16 mouse cellular contexts compared by ENCODE assay signal in genomic region chr9:104102301-104102700, GRCm38 (mm10). TPM values are rescaled to one million over a fixed set of nuclear protein-coding genes. Genes with fewer than 3 reads are reported as not detected.
DNase-seq lines count a peak whose midpoint lies in the region; ATAC-seq and TF ChIP-seq lines count a peak whose summit lies in the region.
"Had no signal": no experiment of that assay in that cellular context is flagged by ENCODE, and none has a peak within 500 bp of the region (broad histone marks: within the 10 kb centered on the region; RNA-seq: fewer than 3 reads in every experiment).

No protein-coding gene starts in this region.

- no peaks in the 10 kb centered on the region for H3K9me3 ChIP-seq in heart, embryonic 14.5 days (ENCODE audit: control insufficient read depth, low read length)
- no peaks in the 10 kb centered on the region for H3K9me3 ChIP-seq in limb, embryonic 14.5 days (ENCODE audit: control insufficient read depth, low read length)
- no peaks in the 10 kb centered on the region for H3K9me3 ChIP-seq in forebrain, embryonic 16.5 days (ENCODE audit: control insufficient read depth, low read length)
- H3K9me3 ChIP-seq in hindbrain, embryonic 13.5 days: no peaks in the 10 kb centered on the region
- H3K9me3 ChIP-seq: forebrain, embryonic 13.5 days; G1E had no signal

- no peak for ATAC-seq in heart, embryonic 14.5 days (ENCODE audit: insufficient number of reproducible peaks, insufficient read depth, low FRiP score, low read depth)
- no peak for ATAC-seq in limb, embryonic 14.5 days (ENCODE audit: low FRiP score, low read depth)
- ATAC-seq in forebrain, embryonic 16.5 days: no peak
- ATAC-seq in hindbrain, embryonic 13.5 days (ENCODE audit: low FRiP score): no peak
- ATAC-seq: forebrain, embryonic 13.5 days had no signal

- intact Hi-C loops in gastrocnemius, postnatal 14 days (cut with DNase I; ENCODE audit: low total_unique reads): no loop called here

- no peak overlapping the region for H3K9ac ChIP-seq in heart, embryonic 14.5 days (ENCODE audit: low read length)
- H3K9ac ChIP-seq in limb, embryonic 14.5 days (ENCODE audit: low read depth, low read length, severe bottlenecking): no peak overlapping the region
- H3K9ac ChIP-seq in forebrain, embryonic 16.5 days (replicated peaks; ENCODE audit: low read depth, low read length): no peak overlapping the region
- no peak overlapping the region for H3K9ac ChIP-seq in hindbrain, embryonic 13.5 days
- H3K9ac ChIP-seq: forebrain, embryonic 13.5 days had no signal

- WGBS in heart, embryonic 14.5 days: 21% methylated on average over 6 of the region's 6 CpGs
- WGBS in limb, embryonic 14.5 days: 26% methylated on average over 6 of the region's 6 CpGs
- WGBS in forebrain, embryonic 16.5 days: 25% methylated on average over 6 of the region's 6 CpGs
- 42% methylated on average over 6 of the region's 6 CpGs for WGBS in hindbrain, embryonic 13.5 days

- H3K4me3 ChIP-seq in heart, embryonic 14.5 days (ENCODE audit: control insufficient read depth in 1 of 2, insufficient read depth in 1 of 2, low read depth in 1 of 2, low read length in 2 of 2): no peak overlapping the region
- H3K4me3 ChIP-seq in limb, embryonic 14.5 days (replicated peaks; ENCODE audit: low read length): no peak overlapping the region
- H3K4me3 ChIP-seq in forebrain, embryonic 16.5 days (replicated peaks; ENCODE audit: low read length): no peak overlapping the region
- H3K4me3 ChIP-seq in hindbrain, embryonic 13.5 days: no peak overlapping the region
- H3K4me3 ChIP-seq: forebrain, embryonic 13.5 days; myocyte had no signal

- H3K27me3 ChIP-seq in heart, embryonic 14.5 days (ENCODE audit: control insufficient read depth, insufficient read depth, low read length): no peaks in the 10 kb centered on the region
- H3K27me3 ChIP-seq in limb, embryonic 14.5 days (ENCODE audit: control insufficient read depth, insufficient read depth, low read length): no peaks in the 10 kb centered on the region
- no peaks in the 10 kb centered on the region for H3K27me3 ChIP-seq in forebrain, embryonic 16.5 days (replicated peaks; ENCODE audit: control insufficient read depth, insufficient read depth, low read length)
- no peaks in the 10 kb centered on the region for H3K27me3 ChIP-seq in hindbrain, embryonic 13.5 days
- H3K27me3 ChIP-seq: forebrain, embryonic 13.5 days had no signal

- TF ChIP-seq POLR2A in limb, embryonic 14.5 days (IDR thresholded peaks at IDR 0.05; ENCODE audit: borderline replicate concordance, extremely low read depth, insufficient read depth, insufficient read length): no peak

- peak; percentile 24 for DNase-seq in gastrocnemius, postnatal 14 days
- DNase-seq in gastrocnemius, adult 8-10 months (ENCODE audit: low spot score in 2 of 2): no peak
- DNase-seq in lung, postnatal 25 days (ENCODE audit: low spot score): peak; percentile 13
- no peak for DNase-seq in lung, postnatal 10 days
- peak; percentile 69 for DNase-seq in limb, embryonic 14.5 days (ENCODE audit: low spot score)
- DNase-seq: cerebellum, postnatal 36 days; lung, postnatal 14 days; thymus, adult 18-20 months had no signal

- H3K4me1 ChIP-seq in heart, embryonic 14.5 days (ENCODE audit: control insufficient read depth in 2 of 2, insufficient read depth in 2 of 2, low read length in 2 of 2): peaks cover 5 to 8% of the 10 kb centered on the region in 2 experiments; a peak in 3 of 4 replicates
- peaks cover 5% of the 10 kb centered on the region; the same call in 1 of the 2 replicates for H3K4me1 ChIP-seq in limb, embryonic 14.5 days (ENCODE audit: control insufficient read depth, insufficient read depth, low read length)
- H3K4me1 ChIP-seq in forebrain, embryonic 16.5 days (replicated peaks; ENCODE audit: control insufficient read depth, insufficient read depth, low read length): no peaks in the 10 kb centered on the region; the same call in 1 of the 2 replicates
- no peaks in the 10 kb centered on the region for H3K4me1 ChIP-seq in hindbrain, embryonic 13.5 days (replicated peaks)

- H3K36me3 ChIP-seq in heart, embryonic 14.5 days (ENCODE audit: control insufficient read depth, insufficient read depth, low read length): no peaks in the 10 kb centered on the region
- no peaks in the 10 kb centered on the region for H3K36me3 ChIP-seq in limb, embryonic 14.5 days (ENCODE audit: control insufficient read depth, insufficient read depth, low read length)
- no peaks in the 10 kb centered on the region for H3K36me3 ChIP-seq in forebrain, embryonic 16.5 days (ENCODE audit: control insufficient read depth, insufficient read depth)
- H3K36me3 ChIP-seq in hindbrain, embryonic 13.5 days: 0 out of 2 replicates have a peak, but pooled peaks cover 4% of the 10 kb centered on the region

- H3K27ac ChIP-seq in heart, embryonic 14.5 days (replicated peaks in 1 of 2; ENCODE audit: control insufficient read depth in 1 of 2, insufficient read depth in 1 of 2, low read depth in 2 of 2, low read length in 2 of 2): no peak overlapping the region
- no peak overlapping the region for H3K27ac ChIP-seq in limb, embryonic 14.5 days (replicated peaks; ENCODE audit: low read depth, low read length)
- no peak overlapping the region for H3K27ac ChIP-seq in forebrain, embryonic 16.5 days (ENCODE audit: low read length)
- H3K27ac ChIP-seq in hindbrain, embryonic 13.5 days: no peak overlapping the region
- H3K27ac ChIP-seq: forebrain, embryonic 13.5 days had no signal

- peak overlapping the region; percentile 3 for H3K4me2 ChIP-seq in heart, embryonic 14.5 days (ENCODE audit: low read length)
- H3K4me2 ChIP-seq in limb, embryonic 14.5 days (replicated peaks; ENCODE audit: low read depth, low read length, severe bottlenecking): no peak overlapping the region
- no peak overlapping the region for H3K4me2 ChIP-seq in forebrain, embryonic 16.5 days (ENCODE audit: low read length)
- no peak overlapping the region for H3K4me2 ChIP-seq in hindbrain, embryonic 13.5 days
- H3K4me2 ChIP-seq: forebrain, embryonic 13.5 days; liver, embryonic 11.5 days; midbrain, embryonic 11.5 days had no signal

RNA-seq across cellular contexts. Expression of gene Ackr4, which starts 24.4 kb away (rescaled TPM):
- total RNA-seq in gastrocnemius, postnatal 14 days (2021): 1 to 10 TPM; 1.9 to 2.7 TPM
- under 1 TPM in 3 of 4 experiments, not detected in 1; 0.24 to 0.40 (median 0.29) TPM for total RNA-seq in gastrocnemius, adult 8-10 months (2022)
- polyA plus RNA-seq in heart, embryonic 14.5 days (2014; fragmentation: Nextera tagmentation; extraction: Ambion mirVana): 3.0 and 3.6 TPM in 2 replicates
- 2.2 and 2.8 TPM in 2 replicates for polyA plus RNA-seq in limb, embryonic 14.5 days (2012; rRNA removed)
- polyA plus RNA-seq in limb, embryonic 14.5 days (2014; fragmentation: Nextera tagmentation; extraction: Ambion mirVana): 2.8 and 3.0 TPM in 2 replicates
- polyA plus RNA-seq in forebrain, embryonic 16.5 days (2015; fragmentation: Nextera tagmentation; extraction: Ambion mirVana): 0.43 and 0.56 TPM in 2 replicates
- 0.47 and 0.69 TPM in 2 replicates for polyA plus RNA-seq in hindbrain, embryonic 13.5 days (2015; fragmentation: Nextera tagmentation; extraction: Ambion mirVana)
- polyA plus RNA-seq: G1E had no signal

RNA-seq across cellular contexts. Expression of gene Acad11, which starts 39.1 kb away (rescaled TPM):
- 10 to 100 TPM; 20.8 to 24.1 TPM for total RNA-seq in gastrocnemius, postnatal 14 days (2021)
- 10 to 100 TPM; 44.8 to 52.2 (median 51.3) TPM for total RNA-seq in gastrocnemius, adult 8-10 months (2022)
- 11.3 and 11.4 TPM in 2 replicates for polyA plus RNA-seq in heart, embryonic 14.5 days (2014; fragmentation: Nextera tagmentation; extraction: Ambion mirVana)
- 13.9 and 14.0 TPM in 2 replicates for polyA plus RNA-seq in limb, embryonic 14.5 days (2012; rRNA removed)
- 11.4 and 12.3 TPM in 2 replicates for polyA plus RNA-seq in limb, embryonic 14.5 days (2014; fragmentation: Nextera tagmentation; extraction: Ambion mirVana)
- 6.0 and 7.0 TPM in 2 replicates for polyA plus RNA-seq in forebrain, embryonic 16.5 days (2015; fragmentation: Nextera tagmentation; extraction: Ambion mirVana)
- polyA plus RNA-seq in hindbrain, embryonic 13.5 days (2015; fragmentation: Nextera tagmentation; extraction: Ambion mirVana): 7.9 and 8.4 TPM in 2 replicates

RNA-seq across cellular contexts. Expression of gene Uba5, which starts 39.4 kb away (rescaled TPM):
- total RNA-seq in gastrocnemius, postnatal 14 days (2021): 10 to 100 TPM; 12.0 to 15.2 TPM
- total RNA-seq in gastrocnemius, adult 8-10 months (2022): 10 to 100 TPM; 11.0 to 14.9 (median 12.4) TPM
- 41.9 and 46.2 TPM in 2 replicates for polyA plus RNA-seq in heart, embryonic 14.5 days (2014; fragmentation: Nextera tagmentation; extraction: Ambion mirVana)
- polyA plus RNA-seq in limb, embryonic 14.5 days (2012; rRNA removed): 71.9 and 83.0 TPM in 2 replicates
- polyA plus RNA-seq in limb, embryonic 14.5 days (2014; fragmentation: Nextera tagmentation; extraction: Ambion mirVana): 67.4 and 72.5 TPM in 2 replicates
- 63.8 and 68.5 TPM in 2 replicates for polyA plus RNA-seq in forebrain, embryonic 16.5 days (2015; fragmentation: Nextera tagmentation; extraction: Ambion mirVana)
- 65.5 and 67.4 TPM in 2 replicates for polyA plus RNA-seq in hindbrain, embryonic 13.5 days (2015; fragmentation: Nextera tagmentation; extraction: Ambion mirVana)

Comparison
In these comparisons a context has a peak if more than half of its experiments do, and no peak if none do; other contexts are left out.
1. DNase-seq: peak in gastrocnemius, postnatal 14 days (single experiment), lung, postnatal 25 days (single experiment) and limb, embryonic 14.5 days (single experiment); none in gastrocnemius, adult 8-10 months (0 of 2) and lung, postnatal 10 days (single experiment).